Mouse (Mus musculus) right cerebral cortex, postnatal 14 days (tissue): ENCODE data around the gene Smtnl2.
"Not testable (repeated sequence)": the region's sequence is repeated elsewhere in the genome, so short reads cannot be mapped to it uniquely, and the experiment has no call there.

Experiments used
- DNase-seq: peaks from one replicate; pipeline ENCODE4 v3.0.0; 2022

The Smtnl2 gene

GRCm38 (mm10) chr11:72354971-72355728, 56.4 kb downstream of the Smtnl2 start:
- peak; percentile 78 for DNase-seq

- DNase-seq, result no peak
Measured at GRCm38 (mm10) chr11:72353186-72353585, 58.3 kb downstream of the Smtnl2 start.

GRCm38 (mm10) chr11:72352272-72352671, 59.2 kb downstream of the Smtnl2 start:
- no peak for DNase-seq

DNA sequence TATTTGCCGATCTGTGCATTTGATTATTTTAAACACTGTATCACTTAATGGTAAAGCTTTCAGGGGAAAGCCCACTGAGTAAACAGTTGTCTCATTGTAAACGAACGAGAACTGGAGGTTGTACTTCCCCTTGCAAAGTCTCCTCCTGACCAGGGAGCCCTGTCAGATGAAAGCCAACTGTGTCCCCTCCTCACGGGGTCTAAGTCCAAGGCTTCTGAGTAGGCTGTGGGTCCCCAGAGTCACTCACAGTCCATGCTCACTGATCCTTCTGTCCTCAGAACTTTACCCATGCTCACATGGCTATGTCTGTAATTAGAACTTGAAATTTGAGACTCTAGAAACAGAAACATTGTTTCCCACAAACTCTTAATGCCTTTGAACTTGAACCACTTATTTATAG, 61.9 kb downstream of the Smtnl2 start:
- no peak for DNase-seq

DNA sequence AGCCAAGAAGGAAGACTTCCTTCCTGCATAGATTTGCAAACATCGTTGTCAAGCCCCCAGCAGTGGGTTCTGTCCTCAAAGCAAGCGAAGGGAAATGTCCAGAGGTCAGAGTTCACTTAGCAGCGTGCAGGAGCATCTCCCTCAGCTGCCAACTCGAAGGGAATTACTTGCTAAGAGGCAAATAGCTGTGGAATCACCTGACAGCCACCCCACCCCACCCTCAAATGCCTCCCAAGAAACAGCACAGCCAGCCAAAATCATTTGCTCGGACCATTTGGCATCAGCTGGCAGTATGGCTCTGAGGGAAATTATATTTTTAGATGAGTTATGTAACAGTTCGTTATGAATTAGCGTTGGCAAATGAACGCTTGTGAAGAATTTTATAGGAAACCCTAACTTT, 62.5 kb downstream of the Smtnl2 start:
- no peak for DNase-seq

DNA sequence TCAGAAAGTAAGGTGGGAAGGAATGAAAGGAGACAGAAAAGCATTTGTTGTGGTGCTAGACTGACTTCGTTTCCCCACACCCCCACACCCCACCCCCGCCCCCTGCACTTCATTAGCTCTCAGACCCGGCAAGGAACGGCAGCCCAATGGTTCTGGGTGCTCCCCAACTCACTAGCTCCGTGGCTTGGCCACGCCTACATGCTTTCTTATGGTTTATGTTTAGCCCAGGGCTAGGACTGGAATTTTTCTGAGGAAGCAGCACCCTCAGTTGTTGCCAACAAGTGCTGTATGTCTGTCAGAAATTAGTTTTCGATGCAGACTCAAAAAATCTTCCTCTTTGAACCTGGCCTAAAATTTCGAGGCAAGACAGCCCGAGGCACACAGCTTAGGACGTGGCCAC, 63.0 kb downstream of the Smtnl2 start:
- no peak for DNase-seq

DNA sequence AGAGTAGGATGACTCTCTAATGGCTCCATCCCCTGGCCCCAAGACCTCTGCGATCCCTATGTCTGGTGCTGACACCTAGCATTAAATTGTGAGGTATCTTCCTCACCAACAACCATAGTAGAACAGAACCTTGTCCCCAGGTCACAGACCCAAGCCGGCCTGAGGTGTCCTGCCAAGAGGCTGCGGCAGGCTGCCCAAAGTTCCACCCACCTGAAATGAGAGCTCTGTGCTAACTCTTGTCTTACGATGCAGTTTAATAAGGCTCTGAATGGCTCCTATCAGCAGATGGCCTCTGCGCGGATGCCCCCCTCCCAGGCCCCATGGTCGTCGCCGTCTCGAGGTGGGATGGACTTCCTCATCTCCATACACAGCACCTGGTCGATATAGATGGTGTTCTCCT, 67.0 kb downstream of the Smtnl2 start:
- DNase-seq, result no peak

DNA sequence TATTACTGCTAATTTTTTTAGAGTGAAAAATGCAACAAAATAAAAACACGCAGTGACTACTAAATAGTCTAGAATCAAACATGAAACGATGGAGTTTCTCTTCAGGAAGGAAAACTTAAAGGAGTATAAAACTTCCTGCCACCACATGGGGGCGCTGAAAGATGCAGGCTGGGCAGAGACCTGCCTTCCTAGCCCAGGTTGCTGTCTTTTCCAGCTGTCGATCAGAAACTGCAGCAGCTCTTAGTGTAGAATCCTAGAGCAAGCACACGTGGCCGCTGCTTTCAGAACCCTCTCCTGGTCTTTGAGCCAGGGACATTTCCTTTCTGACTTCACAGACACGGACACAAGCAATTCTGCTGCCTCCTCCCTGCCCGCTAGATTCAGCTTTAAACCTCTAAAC, 67.6 kb downstream of the Smtnl2 start:
- DNase-seq, result peak; percentile 75

GRCm38 (mm10) chr11:72343238-72343625, 68.3 kb downstream of the Smtnl2 start:
- not testable (repeated sequence) for DNase-seq

DNA sequence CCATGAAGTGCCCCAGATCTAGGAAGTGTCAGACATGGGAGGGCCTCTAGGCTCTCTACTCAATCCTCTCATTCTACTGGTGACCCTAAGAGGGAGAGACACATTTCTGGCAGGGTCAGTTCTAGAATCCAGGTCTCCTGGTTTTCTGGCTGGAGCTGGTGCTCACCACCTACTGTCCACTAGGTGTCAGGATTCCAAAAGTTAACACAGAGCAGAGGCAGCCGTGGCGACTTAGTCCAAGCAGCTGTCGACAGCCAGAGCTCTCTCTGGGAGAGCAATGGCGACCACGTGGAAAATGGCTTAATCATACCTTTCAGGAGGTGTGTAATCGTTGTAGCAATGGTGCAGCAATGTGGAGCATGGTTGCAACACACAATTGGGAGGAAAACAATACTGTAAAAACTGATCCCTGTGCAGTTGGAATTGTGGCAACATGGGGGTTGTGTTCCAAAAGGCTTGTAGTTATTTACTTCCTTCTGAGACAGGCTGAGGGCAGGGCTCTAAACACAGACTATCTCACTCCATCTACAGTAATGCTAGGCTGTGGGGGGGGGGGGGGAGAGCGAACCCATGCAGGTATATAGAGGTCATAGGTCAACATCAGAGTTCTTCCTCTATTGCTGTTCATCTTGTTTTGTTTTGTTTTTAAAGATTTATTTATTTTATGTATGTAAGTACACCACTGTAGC, 68.8 kb downstream of the Smtnl2 start:
- DNase-seq, result peak; percentile 50

DNA sequence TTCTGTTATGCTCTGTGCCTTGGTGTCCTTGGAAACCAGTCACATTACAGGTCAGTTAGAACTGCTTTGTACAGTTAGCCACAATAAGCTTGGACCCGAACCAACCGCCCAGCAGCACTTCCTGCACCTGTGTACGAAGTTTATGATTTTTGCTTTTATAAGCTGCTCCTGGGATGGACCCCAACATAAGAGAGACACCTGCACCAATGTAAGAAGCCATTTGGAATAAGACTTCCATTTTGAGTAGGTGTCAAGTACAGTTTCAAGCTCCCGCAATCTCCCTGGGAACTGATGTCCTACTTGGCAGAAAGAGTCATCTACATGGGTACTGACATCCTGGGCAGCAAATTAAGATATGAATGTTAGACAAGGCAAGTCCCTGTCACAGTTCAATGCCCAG, 71.8 kb downstream of the Smtnl2 start:
- DNase-seq, result no peak
